Mouse (Mus musculus) limb, embryonic 13.5 days (tissue): Measurements from ENCODE around the gene Sart3. TPM values are rescaled to one million over a fixed set of nuclear protein-coding genes. Genes with fewer than 3 reads are reported as not detected.

Experiments used
- ATAC-seq: fragments of 200-750 bp; cut with Nextera tagmentation; 2 replicates; pipeline ENCODE4 v1.8.0; 2017; ENCODE audit warnings: low read depth, moderate number of reproducible peaks, moderate TSS enrichment; ENCODE audit not compliant: low FRiP score
- H3K27ac ChIP-seq: fragments of 300-500 bp; sonication (generic); 2 replicates; pipeline ENCODE4 v1.5.1; 2015; ENCODE audit warnings: inconsistent platforms, mild to moderate bottlenecking, moderate library complexity
- H3K27me3 ChIP-seq: fragments of 300-500 bp; sonication (generic); 2 replicates; pipeline ENCODE4 v1.6.1; 2015; ENCODE audit warnings: mild to moderate bottlenecking, inconsistent platforms
- H3K36me3 ChIP-seq: fragments of 300-500 bp; sonication (generic); 2 replicates; pipeline ENCODE4 v1.6.1; 2015; ENCODE audit warnings: inconsistent platforms, mild to moderate bottlenecking, moderate library complexity
- H3K4me1 ChIP-seq: fragments of 300-500 bp; sonication (generic); 2 replicates; pipeline ENCODE4 v1.6.1; 2015; ENCODE audit warnings: inconsistent platforms
- H3K4me2 ChIP-seq: fragments of 300-500 bp; sonication (generic); replicated peaks from 2 replicates; pipeline ENCODE4 v1.6.1; 2015; ENCODE audit warnings: inconsistent platforms, mild to moderate bottlenecking, moderate library complexity
- H3K4me3 ChIP-seq: fragments of 300-500 bp; sonication (generic); 2 replicates; pipeline ENCODE4 v1.5.1; 2015; ENCODE audit warnings: moderate library complexity, mild to moderate bottlenecking, inconsistent platforms
- H3K9ac ChIP-seq: fragments of 300-500 bp; sonication (generic); 2 replicates; pipeline ENCODE4 v1.6.1; 2015; ENCODE audit warnings: mild to moderate bottlenecking, inconsistent platforms
- H3K9me3 ChIP-seq: fragments of 300-500 bp; sonication (generic); 2 replicates; pipeline ENCODE4 v1.6.1; 2016; ENCODE audit warnings: inconsistent platforms
- WGBS: fragments of 180-500 bp; shearing (Covaris S2); methylation state at CpG from one replicate; pipeline ENCODE4 v1.1.7; 2015; 5-methylcytosine and 5-hydroxymethylcytosine counted together
- polyA plus RNA-seq: library from polyadenylated mRNA; unstranded; fragments of >200 nt; fragmentation: Nextera tagmentation; extraction: Ambion mirVana; gene quantifications from 2 replicates; pipeline ENCODE4 v1.2.1, GENCODE M21; 2015

Sart3 gene
- polyA plus RNA-seq, 1 experiment from 2014 or later = 59.8 TPM

GRCm38 (mm10) chr5:113806414-113806813 lies 34.1 kb upstream of the Sart3 start:
- no peak overlapping the region for H3K4me3 ChIP-seq
- no peaks in the 10 kb centered on the region for H3K36me3 ChIP-seq
- peaks cover 54% of the 10 kb centered on the region for H3K4me1 ChIP-seq
- peak overlapping the region; percentile 58; the same call in 1 of the 2 replicates for H3K27ac ChIP-seq
- WGBS = 4% methylated on average over 10 of the region's 10 CpGs
- H3K27me3 ChIP-seq = no peaks in the 10 kb centered on the region
- no peak overlapping the region for H3K9ac ChIP-seq
- H3K4me2 ChIP-seq = 0 out of 2 replicates have a peak overlapping the region, but pooled peaks have one; percentile 19
- H3K9me3 ChIP-seq = peaks cover 7% of the 10 kb centered on the region; the same call in 1 of the 2 replicates
- 0 out of 2 replicates have a peak, but pooled peaks have one; percentile 13 for ATAC-seq

DNA sequence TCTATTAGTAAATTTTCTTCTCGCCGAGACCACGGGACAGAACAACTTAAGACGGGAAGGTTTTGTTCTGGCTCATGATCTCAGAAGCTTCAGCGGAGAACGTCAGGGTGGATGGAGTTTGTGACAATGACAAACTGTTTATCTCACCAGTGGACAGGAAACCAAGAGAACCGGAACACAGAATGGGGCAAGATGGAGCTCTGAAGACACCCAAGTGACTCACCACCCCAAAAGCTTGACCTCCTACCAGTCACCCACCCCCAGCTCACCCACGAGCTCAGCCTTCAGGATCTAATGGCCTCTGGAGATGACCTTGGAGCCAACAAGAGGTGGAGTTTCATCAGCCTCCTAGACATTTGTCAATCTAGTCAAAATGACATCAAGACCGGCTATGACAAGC lies 33.0 kb upstream of the Sart3 start:
- Histone ChIP-seq H3K36me3 (no peaks in the 10 kb centered on the region), H3K27ac (no peak overlapping the region), H3K4me2 (no peak overlapping the region), H3K4me3 (no peak overlapping the region), H3K9me3 (no peaks in the 10 kb centered on the region), H3K9ac (no peak overlapping the region), H3K4me1 (peaks cover 63% of the 10 kb centered on the region), H3K27me3 (no peaks in the 10 kb centered on the region)
- ATAC-seq = no peak
- 75% methylated on average over 9 of the region's 9 CpGs for WGBS

DNA sequence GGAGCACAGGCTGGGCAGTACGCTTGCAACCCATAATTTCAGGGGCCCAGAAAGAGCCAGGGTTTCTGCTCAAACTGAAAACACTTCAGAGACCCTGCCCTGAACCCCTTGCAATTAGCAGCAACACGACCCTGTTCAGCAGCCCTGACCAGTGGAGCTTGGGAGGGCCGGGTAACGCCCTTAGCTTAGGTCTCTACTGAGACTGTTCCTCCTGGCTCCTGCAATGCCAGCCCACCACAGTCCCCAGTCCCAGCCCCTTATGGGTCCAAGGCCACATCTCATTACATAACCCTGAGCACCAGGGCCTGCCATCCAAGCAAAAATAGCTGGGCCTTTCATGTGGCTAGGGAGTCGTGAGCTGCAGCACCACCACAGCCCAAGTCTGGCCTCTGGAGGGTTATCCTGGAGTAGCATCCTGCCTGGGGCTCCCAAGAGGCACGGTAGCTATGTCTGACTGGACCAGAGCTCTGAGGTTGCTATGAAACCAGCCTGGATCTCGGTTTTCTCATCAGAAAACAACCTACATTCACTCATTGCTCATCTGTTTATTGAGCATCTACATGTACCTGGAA lies 32.2 kb upstream of the Sart3 start:
- Histone ChIP-seq H3K4me1 (peaks cover 64% of the 10 kb centered on the region), H3K4me3 (no peak overlapping the region), H3K36me3 (no peaks in the 10 kb centered on the region), H3K4me2 (no peak overlapping the region), H3K9ac (no peak overlapping the region), H3K9me3 (no peaks in the 10 kb centered on the region), H3K27ac (no peak overlapping the region; the same call in 1 of the 2 replicates), H3K27me3 (no peaks in the 10 kb centered on the region)
- ATAC-seq = no peak
- WGBS = 38% methylated on average over 7 of the region's 7 CpGs

GRCm38 (mm10) chr5:113800280-113800679 lies 28.0 kb upstream of the Sart3 start, which contains the start of gene Tmem119:
Tmem119 (minus strand) TSS chr5:113800516.
- H3K4me2 ChIP-seq = peak within 1 kb of the TSS; percentile 92
- WGBS = under 1% methylated on average over 11 of the region's 11 CpGs
- no peaks in the 10 kb centered on the region for H3K9me3 ChIP-seq
- H3K27ac ChIP-seq = peak within 1 kb of the TSS; percentile 98
- peak within 1 kb of the TSS; percentile 72 for H3K4me3 ChIP-seq
- peak within 1 kb of the TSS; percentile 77 for H3K9ac ChIP-seq
- peak; percentile 89 for ATAC-seq
- H3K27me3 ChIP-seq = no peaks in the 10 kb centered on the region
- peaks cover 9% of the 10 kb centered on the region for H3K36me3 ChIP-seq
- peaks cover 71% of the 10 kb centered on the region for H3K4me1 ChIP-seq

DNA sequence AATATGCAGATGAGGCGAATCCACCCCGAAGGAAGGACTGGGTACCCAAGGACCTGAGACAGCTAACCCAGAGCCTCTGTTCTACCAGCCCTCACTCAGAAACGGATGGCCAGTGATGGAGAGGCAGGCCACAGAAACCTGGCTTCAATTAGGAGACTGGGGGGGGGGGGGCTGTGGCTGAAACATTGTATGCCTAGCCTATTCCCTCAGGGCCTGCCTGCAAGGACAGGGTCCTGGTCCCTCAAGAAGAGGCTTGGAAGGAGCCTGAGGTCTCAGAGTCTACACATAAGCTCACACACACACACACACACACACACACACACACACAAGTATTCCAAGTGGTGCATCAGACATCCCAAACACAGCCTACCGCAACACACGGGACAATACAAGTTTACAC lies 27.4 kb upstream of the Sart3 start:
- Histone ChIP-seq H3K4me1 (peaks cover 71% of the 10 kb centered on the region), H3K9me3 (no peaks in the 10 kb centered on the region), H3K4me3 (peak overlapping the region; percentile 72), H3K36me3 (peaks cover 15% of the 10 kb centered on the region), H3K9ac (peak overlapping the region; percentile 77), H3K27ac (peak overlapping the region; percentile 98), H3K27me3 (no peaks in the 10 kb centered on the region), H3K4me2 (peak overlapping the region; percentile 92)
- 8% methylated on average over 5 of the region's 5 CpGs for WGBS
- no peak for ATAC-seq

DNA sequence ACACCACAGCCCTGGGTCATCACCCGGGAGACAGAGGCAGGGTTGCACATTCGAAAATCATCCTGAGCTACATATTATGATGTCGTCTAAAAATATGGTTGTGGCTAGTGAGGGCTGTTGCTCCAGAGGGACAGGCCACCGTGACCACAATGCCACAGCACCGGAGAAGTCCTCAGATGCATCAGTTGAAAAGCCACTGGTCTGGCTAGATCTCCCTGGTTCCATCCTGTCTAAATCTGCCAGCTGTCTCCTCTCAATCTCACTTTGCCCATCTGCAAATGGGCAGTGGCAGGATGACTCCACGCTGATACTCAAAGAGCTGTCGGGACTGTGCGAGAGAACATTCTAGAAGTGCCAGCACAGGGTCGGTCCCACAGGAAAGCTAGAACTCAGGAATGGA lies 26.2 kb upstream of the Sart3 start:
- H3K36me3 ChIP-seq = peaks cover 27% of the 10 kb centered on the region
- ATAC-seq = no peak
- peak overlapping the region; percentile 77 for H3K9ac ChIP-seq
- H3K27ac ChIP-seq = peak overlapping the region; percentile 98
- H3K4me1 ChIP-seq = peaks cover 72% of the 10 kb centered on the region
- H3K4me3 ChIP-seq = peak overlapping the region; percentile 72
- H3K27me3 ChIP-seq = no peaks in the 10 kb centered on the region
- H3K4me2 ChIP-seq = peak overlapping the region; percentile 92
- WGBS = 49% methylated on average over 9 of the region's 9 CpGs
- no peaks in the 10 kb centered on the region for H3K9me3 ChIP-seq

GRCm38 (mm10) chr5:113797149-113797882 lies 25.0 kb upstream of the Sart3 start:
- no peak for ATAC-seq
- no peaks in the 10 kb centered on the region for H3K9me3 ChIP-seq
- H3K9ac ChIP-seq = peak overlapping the region; percentile 77
- H3K27me3 ChIP-seq = no peaks in the 10 kb centered on the region
- 3% methylated on average over 19 of the region's 19 CpGs for WGBS
- peaks cover 39% of the 10 kb centered on the region for H3K36me3 ChIP-seq
- H3K27ac ChIP-seq = peak overlapping the region; percentile 98
- peak overlapping the region; percentile 92 for H3K4me2 ChIP-seq
- H3K4me3 ChIP-seq = peak overlapping the region; percentile 72
- peaks cover 81% of the 10 kb centered on the region for H3K4me1 ChIP-seq

- H3K4me2 ChIP-seq = peak overlapping the region; percentile 92
- H3K9ac ChIP-seq = peak overlapping the region; percentile 77
- peaks cover 40% of the 10 kb centered on the region for H3K36me3 ChIP-seq
- H3K27me3 ChIP-seq = no peaks in the 10 kb centered on the region
- H3K4me3 ChIP-seq = peak overlapping the region; percentile 72
- no peaks in the 10 kb centered on the region for H3K9me3 ChIP-seq
- ATAC-seq = peak; percentile 70
- 2% methylated on average over 13 of the region's 13 CpGs for WGBS
- H3K27ac ChIP-seq = peak overlapping the region; percentile 98
- peaks cover 88% of the 10 kb centered on the region for H3K4me1 ChIP-seq
Measured at GRCm38 (mm10) chr5:113796401-113797148, 24.3 kb upstream of the Sart3 start.

- Histone ChIP-seq H3K36me3 (peaks cover 40% of the 10 kb centered on the region), H3K27me3 (no peaks in the 10 kb centered on the region), H3K4me3 (no peak overlapping the region), H3K27ac (no peak overlapping the region; the same call in 1 of the 2 replicates), H3K9ac (no peak overlapping the region), H3K4me2 (no peak overlapping the region), H3K4me1 (peaks cover 96% of the 10 kb centered on the region), H3K9me3 (no peaks in the 10 kb centered on the region)
- no peak for ATAC-seq
- 84% methylated on average over 16 of the region's 16 CpGs for WGBS
Measured at GRCm38 (mm10) chr5:113791197-113792095, 19.1 kb upstream of the Sart3 start.

- H3K27me3 ChIP-seq = no peaks in the 10 kb centered on the region
- H3K9ac ChIP-seq = no peak overlapping the region
- H3K4me1 ChIP-seq = peaks cover 88% of the 10 kb centered on the region
- no peaks in the 10 kb centered on the region for H3K9me3 ChIP-seq
- H3K4me2 ChIP-seq = no peak overlapping the region
- no peak overlapping the region for H3K4me3 ChIP-seq
- WGBS = 73% methylated on average over 11 of the region's 11 CpGs
- H3K36me3 ChIP-seq = peaks cover 34% of the 10 kb centered on the region
- no peak for ATAC-seq
- H3K27ac ChIP-seq = peak overlapping the region; percentile 84; the same call in 1 of the 2 replicates
Measured at GRCm38 (mm10) chr5:113790453-113791196, 18.3 kb upstream of the Sart3 start.
